Mouse (Mus musculus) lung, postnatal 4 days (tissue): ENCODE measurements at regions not wholly inside any gene's neighbourhood (a gene's known extent, or its start where the extent isn't known, plus 50 kb on each side); places are given as distances from the start of the nearest gene placed in this dataset.

Experiments used
- DNase-seq, 2 experiments: peaks; one replicate each; pipeline ENCODE4 v3.0.0; 2021

DNA sequence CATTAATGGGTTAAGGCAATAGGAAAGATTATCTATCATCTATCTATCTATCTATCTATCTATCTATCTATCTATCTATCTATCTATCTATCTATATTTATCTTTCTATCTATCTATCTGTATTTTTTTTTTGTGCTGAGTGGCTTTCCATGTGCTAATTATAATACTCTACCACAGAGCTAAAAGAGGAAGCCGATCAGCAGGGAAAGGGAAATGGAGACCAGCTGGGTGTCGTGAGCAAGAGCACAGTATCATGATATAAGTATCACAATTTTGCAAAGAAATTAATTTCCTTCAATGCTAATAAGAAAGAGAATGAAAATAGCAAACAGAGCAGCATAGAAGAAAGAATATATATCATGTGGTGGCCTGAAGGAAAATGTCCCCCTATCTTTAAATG, 69.6 kb downstream of the Cldn1 start:
- DNase-seq = no peak

DNA sequence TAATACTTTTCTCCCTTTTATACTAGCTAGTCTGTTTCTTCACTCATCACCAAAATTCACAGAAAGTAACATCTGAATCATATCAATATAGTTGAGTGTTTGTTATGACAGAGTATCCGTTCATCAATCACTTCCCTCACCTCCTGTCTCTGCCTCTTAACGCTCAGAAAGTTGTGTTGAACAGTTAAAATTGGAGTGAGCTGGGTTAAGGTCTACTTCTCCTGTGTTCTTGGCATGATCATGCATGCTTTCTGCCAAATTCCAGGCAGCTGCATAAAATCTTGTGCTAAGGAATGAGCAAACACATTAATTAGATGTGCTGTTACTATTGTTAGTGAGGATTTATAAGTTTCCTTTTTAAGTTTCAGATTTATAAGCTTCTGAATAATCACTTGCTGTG, 79.9 kb downstream of the Cldn1 start:
- no peak for DNase-seq

DNA sequence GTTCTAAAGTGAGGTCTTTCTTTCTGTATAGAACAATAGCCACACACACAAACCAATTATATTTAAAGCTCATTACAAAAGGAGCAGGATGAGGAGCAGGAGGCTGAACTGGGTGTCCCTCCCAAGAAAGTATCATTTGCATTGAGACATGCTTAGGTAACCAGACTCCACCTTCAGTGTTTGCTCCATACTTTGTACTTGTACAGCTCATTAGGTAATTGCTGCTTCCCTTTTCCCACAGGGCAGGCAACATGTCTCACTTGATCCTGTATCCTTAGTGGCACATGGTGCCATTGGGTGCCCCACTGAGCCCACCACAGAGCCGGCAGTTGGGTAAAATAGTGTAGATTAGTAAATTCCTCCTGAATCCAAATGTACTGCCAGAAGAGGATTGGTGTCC, 86.0 kb downstream of the Cldn1 start:
- DNase-seq = no peak

DNA sequence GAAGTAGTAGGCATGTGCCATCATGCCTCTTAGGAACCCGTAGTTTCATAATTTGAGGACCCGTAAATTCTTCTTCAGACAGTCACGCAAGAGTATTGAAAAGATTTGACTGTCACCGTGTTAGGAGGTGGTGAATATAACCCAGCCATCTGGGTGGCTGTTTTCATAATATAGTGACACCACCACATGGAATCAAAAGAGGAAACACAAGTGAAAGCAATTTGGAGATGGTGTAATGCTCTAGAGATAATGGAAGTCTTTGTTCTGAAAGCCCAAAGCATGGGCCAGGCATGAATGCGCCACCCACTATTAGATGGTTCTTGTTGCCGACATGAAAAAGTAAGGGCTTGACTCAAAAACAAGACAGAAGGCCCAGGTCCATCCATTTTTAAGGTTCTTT, 86.9 kb downstream of the Cldn1 start:
- no peak for DNase-seq

DNA sequence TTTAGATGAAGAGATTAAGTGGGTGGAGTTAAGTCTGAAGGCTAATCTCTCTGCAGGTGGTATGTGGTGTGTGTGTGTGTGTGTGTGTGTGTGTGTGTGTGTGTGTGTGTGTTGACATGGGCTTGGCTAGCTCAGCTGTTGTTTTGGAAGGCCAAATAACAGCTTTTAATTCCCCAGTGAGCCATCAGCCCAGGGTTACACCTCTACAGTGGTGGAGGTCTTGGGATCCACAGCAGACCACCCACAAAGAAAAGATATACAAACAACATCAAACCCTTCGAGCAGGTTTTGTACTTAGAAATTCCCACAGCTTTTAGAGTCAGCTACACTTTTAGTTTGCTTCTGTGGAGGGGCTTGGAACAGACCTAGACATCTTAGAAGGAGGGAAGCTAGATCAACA, 89.2 kb downstream of the Cldn1 start:
- DNase-seq = no peak

DNA sequence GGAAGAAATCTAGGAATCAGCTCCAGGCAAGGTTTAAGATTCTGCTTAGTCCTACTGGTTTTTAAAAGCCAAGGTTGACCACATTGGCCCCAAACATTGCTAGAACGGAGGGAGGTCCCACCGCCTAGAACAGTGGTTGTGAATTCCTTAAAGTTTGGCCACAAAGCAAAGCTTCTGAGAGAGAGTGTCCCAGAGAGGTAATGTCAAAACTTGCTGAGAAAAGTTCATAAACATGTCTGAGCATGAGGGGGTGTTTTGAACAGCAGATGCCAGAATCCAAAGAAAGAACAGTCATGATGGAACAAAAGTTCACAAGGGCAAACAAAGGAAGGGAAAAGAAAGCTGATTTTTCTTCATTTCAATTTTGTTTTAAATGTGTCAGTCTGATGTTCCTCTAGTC, 90.1 kb downstream of the Cldn1 start:
- no peak for DNase-seq

DNA sequence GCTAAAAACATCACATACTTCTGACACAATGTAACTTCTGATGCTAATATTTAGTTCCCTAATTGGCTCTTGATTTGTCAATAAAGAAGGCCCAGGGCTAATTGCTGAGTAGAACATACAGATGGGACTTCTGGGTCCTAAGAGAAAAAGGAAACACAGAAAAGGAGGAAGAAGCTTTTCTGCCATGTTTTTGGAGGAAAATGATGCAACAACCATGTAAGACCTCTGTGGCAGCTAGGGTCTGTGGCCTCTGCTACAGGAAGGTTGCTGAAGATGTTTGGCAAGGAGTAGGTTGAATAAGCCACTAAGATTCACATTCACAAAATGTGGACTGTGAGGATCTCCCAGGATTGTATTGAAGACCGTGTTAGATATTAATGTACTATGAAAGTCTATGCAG, 94.9 kb downstream of the Cldn1 start:
- DNase-seq = no peak

DNA sequence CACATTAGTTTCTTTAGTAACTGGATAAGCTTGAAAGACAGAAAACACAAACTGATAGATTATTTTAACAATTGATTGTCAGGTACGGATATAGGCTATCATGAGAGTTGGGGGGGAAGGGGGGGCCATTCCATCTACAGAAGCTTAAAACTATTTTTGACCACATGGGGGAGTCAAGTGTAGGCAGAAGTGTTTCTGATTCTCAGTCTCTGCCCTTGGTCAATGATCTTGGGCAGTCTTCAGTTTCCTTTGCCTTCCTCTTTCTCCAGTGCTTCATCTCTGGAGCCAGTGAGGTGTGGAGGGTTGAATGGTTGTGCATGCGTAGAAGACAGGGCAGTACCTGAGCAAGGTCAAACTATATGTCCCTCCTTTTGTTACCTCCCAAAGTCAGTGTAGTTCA, 118.8 kb downstream of the Cldn1 start:
- no peak for DNase-seq

DNA sequence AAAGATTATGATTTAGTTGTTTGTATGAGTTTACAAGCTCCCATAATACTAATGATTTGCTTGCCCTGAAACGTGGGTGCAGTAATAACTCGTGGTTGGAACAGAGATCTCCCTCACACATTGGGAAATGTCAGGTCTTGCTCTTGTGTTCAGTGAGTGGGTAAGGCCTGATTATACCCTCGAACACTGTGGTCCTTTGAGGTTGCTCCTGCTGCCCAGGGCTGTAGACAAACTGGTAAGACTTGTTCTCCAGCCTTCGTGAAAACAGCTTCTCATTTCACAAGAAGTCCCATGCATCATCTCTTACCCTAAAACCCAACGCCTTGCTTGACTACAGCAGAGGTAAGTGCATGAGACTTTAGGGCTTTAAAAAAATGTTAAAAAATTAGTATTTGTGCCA, 119.9 kb downstream of the Cldn1 start:
- no peak for DNase-seq

DNA sequence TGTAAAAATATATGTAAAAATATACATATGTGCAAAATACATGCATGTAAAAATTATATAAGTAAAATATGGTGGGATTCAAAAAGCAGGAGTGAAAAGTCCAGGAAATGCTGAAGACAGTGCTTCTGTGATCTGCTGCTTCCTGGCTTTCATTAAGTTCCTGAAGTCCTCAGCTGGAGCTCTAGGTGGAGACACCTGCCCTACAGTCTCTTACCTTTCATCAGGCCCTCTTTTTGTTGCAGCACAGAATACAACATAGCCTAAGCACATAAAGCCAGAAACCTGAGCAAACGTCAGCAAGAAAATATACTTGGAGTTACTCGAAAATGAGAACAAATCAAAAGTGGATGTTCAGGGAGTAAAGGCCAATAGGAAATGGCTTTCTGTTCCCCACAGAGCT, 120.6 kb downstream of the Cldn1 start:
- no peak for DNase-seq

DNA sequence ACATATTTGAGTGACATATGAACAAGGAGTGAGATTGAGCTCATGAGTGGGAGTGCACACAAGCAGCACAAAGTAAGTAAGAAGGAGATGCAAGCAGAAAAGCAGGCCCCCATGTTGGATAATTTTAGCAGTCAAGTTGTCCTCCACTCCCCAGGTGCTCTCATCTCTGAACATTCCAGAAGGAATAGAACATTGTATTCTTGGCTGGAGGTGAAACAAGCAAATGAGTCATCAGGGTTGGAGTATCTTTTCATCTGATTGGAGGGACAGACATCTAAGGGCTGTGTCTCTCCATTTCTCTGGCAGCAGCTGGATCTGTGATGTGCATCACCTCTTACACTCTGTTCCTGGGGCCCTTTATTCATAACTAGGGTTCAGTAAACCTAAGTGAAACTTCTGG, 122.7 kb downstream of the Cldn1 start:
- no peak for DNase-seq

DNA sequence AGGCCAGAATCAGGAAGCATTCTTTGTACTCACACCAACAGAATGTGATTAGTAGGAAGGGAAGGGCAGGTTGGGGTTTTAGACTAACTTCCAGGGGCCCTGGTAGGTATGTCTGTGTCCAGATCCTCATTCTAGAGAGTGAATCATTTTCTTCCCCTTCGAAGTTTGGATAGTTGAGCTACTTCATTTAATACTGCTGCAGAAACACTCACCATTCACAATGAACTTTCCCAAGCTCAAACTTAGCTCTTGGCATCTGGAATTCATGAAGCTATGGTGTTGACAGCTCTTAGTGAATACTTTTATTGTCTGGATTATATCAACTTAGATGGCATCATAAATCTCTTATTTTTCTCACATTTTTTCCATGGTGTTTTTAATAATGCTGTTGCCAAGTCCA, 123.7 kb downstream of the Cldn1 start:
- DNase-seq = no peak

DNA sequence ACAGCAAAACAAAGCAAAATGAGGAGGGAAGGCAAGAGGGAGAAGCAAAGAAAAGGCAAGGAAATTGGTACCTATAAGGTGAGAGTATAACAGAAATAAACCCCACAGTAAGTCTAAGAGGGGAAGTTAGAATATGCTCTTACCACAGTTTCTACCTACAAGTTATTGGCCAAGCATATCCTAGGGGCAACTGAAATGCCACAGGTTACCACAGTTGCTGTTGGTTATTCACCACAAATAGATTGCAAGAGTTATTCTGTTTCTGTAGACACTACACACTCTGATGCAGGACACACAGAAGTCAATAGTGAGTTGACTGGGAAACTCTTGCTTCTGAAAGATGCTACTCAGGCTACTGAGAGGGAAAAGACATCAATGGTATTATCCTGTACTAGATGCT, 129.7 kb upstream of the P3h2 start:
- DNase-seq = no peak

DNA sequence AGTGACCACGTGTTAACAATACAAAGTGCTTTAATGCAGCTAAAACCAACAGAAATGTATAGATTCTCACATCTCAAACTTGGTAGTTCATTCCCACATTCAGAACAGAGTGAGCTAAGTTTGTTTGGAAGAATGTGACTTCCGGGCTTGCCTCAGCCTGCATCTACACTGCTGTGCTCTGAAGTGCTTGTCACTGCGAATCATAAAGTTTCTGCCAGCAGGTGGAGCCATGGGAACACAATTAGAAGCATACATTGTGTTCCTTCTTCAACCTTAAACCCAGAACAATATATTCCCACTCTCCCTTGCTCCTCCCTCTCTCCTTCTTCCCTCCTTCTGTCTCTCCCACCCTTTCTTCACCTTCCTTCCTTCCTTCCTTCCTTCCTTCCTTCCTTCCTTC, 128.5 kb upstream of the P3h2 start:
- DNase-seq = peak; percentile 53 to 82

DNA sequence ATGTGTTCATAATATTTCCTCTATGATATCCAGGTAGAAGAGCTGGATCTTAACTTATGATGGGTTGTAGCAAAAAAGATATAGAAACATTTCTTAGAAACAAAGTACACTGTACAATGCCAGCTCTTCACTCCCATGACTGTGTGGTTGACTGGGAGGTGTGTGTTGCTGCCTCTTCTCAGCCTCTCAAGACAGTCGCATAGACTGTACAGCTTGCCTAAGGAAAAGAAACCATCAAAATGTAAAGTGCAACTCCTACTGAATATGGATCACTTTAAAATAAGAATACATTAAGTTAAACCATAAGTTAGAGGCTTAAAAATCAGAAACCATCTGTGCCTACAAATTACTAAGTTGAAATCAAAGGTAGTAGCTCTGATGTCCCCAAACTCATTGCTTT, 125.5 kb upstream of the P3h2 start:
- no peak for DNase-seq

DNA sequence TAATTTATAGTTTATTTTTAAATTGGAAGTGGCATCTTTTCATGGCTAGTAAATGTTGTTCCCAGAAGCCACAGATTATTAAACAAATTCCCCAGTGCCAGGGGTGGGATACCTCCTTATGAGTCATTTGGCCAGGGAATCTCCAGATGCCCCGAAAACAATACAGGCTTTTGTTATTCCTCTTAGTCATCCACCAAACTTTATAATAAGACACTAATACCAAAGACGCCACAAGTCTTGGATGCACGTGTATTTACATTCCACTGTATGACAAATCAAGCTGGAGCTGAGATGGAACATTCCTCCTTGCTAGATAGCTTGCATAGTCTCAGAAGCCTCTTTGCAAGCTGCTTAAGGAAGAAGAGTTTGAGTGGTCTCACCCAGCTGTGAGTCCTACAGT, 105.8 kb upstream of the P3h2 start:
- DNase-seq = no peak

DNA sequence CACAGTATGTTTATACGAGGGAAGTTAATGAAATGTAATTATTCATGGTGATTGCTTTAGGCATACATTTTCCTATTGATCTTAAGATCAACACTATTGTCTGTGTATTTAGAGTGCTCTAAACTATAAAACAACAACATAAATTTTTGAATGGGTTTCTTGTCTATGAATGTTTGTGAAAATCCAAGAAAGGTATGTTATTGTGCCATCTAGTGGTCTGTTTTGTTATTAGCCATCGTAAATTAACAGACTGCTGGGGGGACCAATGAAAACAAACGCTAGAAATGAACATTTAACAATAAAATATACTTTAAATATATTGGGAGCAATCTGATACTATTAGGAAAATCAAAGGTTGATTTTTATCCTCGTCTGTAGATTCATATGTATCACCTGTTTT, 93.5 kb upstream of the P3h2 start:
- DNase-seq = no peak

DNA sequence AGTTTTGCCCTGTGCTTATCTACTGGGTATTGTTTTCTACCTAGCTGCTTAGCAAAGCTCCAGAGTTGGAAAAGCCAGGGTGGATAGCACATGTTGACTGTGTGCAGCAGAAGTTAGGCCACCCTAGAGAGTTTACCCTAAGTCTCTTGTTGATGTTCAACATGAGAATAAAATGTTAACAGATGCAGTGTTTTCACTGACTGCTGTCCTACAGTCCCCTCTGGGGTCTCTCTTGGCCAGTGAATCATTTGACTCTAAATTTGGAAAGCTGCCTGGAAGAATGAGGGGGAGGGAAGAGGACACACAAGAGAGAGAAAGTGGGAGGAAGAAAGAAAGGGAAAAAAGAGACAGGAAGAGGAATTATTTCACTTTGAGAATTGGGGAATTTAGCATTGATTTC, 90.8 kb upstream of the P3h2 start:
- no peak for DNase-seq

DNA sequence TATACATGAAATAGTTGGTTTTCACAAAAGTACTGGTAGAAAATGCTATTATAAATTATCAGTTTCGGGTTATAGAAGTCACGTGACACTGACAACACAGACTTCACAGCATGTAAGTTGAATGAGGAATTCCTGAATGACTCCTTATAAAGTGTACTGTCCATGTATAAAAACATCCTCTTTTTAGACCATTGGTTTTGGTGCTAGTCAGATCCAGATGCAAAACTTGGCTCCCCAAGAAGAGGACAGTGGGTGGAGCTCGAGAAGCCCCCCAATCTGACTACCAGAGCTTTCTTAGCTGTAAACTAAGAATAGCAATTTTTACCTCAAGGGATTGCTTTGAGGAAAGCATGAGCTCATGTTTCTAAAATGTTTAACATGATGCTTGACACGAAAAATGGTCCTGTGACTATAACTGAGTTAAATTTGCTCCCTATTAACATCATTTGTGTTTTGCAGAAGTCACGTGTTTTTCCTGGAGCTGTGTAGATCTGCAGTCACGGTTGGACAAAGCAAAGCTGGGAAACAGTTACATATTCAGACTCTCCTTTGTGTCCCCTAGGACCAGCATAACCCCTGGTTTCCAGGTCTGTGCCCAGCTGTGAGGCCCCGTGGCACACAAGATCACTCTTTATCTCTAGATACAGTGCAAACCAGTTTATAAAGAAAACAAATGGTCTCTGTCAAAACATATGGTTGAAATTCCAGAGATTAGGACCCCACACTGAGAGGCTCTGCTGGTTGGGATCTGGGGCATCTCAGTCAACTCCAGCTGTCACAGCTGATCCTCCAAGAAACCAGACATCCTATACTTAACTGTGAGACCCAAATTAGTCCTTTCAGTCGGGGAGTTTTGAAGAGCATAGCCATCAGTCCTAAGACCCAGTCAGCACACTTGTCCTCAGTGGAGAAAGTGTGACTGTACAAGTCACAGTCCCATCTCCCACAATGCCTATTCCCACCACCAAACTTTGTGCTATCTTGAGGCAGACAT, 80.0 kb upstream of the P3h2 start:
- no peak for DNase-seq

DNA sequence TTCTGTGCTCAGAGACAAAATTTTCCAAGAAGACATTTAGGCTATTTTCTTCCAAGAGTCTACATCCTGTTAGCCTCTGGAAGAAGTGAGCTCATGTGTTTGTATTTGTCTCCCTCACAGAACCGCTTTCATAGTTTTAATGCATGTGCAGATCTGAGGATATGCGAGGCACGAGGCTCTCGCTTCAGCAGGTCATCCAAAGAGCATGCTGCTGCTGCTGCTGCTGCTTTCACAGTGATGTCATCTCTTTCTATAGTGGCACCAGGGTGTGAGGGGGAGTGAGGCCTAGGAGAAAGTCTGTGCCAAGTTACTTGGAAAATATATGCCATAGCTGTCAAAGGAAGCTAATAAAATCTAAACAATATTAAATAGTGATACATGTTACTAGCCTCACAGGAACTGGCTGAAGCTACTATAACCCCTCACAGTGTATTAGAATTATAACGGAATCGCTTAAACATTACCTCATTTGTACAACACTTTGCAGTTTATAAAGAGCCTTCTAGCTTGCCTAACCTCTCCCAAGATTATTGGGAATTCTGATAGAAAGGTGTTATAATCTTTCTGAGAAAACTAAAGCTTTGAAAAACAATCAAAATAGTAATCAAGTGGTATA, 79.2 kb upstream of the P3h2 start:
- peak; percentile 15 to 58 for DNase-seq

DNA sequence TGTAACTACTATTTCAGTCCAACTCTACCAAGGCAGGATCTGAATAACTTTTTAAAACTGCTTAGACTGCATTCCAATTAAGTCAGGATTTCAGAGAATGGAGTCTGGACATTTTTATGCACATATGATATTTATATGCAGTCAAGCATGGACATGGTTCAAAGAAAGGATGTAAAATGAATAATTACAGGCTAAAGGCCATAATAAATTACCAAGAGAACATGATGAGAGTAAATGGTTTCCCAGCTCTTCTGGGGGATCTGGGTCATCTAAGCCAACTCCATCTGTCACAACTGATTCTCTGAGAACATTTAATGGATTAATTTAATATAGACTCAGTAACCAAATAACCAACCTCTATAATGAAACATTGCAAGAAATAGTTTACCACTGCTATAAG, 77.9 kb upstream of the P3h2 start:
- no peak for DNase-seq

DNA sequence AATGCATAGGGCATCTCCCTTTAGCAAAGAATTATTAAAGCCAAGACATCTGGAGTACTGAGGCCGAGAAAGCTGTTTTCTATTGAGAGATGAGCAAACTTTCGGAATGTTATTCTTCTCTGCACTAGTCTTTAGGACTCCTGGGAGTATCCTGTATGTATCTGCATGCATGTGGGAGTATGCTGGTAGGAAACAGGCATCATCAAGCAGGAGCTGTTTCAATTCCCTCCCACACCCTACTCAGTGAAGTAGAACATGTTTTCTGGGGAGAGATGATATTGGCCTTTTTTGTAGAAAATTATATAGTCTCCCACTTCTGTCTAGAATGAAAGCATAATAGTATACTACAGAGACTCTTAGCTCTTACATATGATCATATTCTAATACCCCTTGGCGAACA, 76.1 kb upstream of the P3h2 start:
- DNase-seq = no peak

DNA sequence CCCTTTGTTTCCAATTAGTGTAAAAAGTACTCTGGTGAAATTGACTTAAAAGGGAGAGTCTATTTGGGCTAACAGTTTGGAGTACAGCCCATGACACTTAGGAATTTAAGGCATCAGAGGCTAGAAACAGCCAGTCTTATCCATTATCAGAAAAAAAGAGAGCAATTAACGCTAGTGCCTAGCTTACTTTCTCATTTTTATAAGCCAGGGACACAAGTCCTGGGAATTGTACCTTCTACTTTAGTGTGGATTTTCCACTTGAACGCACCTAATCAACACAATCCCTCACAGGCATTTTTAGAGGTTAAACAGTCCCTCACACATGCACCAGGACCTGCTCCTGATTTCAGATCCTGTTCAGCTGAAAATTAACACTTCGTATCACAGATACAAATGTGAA, 65.9 kb upstream of the P3h2 start:
- no peak for DNase-seq

DNA sequence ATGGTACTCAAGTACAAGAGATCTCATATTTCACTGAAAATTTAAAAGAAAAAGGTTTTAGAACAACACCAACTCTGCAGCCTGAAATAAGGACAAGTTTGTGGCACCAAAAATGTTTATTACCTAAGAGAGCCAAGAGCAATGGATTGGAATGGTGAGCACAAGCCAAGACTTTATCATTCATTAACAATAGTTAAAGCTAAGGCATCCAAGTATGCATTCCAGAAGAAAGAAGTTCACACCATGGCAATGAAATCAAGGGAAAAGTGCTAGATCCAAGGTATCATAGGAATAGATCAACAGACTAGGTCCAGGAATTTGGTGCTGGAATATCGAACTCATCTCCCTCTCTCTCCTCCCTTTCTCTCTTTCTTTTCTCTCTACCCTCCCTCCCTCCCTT, 63.8 kb upstream of the P3h2 start:
- DNase-seq = no peak

DNA sequence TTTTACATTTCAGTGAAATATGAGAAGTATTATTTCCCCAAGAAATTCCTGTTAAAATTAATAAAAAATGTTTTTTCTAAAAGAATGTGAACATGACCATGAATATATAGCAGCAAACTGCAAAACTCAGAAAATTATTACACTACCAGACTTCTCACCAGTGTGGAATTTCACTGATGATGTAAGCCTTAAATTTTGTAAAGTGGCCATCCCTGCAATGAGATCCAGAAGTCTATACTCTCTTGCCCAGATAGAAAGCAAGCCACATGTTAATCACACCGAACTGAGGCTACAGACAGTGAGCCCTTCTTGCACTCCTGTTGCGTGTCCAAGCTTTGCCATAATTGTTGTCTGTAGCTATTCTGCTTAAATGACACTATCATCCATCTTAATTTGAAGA, 62.6 kb upstream of the P3h2 start:
- no peak for DNase-seq
